ENCODE assay signal across 8 mouse cellular contexts in the genomic region with DNA sequence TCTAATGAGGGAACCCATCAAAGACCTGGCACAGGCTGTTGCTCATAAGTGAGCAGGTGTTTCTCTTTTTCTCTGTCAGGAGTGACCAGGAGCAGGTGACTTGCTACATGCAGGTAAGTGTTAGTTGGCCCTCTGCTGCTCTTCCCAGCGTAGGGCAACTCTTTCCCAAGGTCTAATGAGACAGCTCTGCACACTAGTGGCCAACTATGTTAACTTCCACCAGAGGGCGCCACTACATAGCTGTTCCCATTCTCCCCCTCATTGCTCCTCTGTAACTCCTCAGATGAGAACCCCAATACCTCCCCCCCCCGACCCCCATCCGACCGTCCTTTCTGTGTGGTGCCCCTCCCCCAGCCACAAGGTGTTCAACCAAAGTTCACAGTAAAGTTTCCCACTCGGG. TPM values are rescaled to one million over a fixed set of nuclear protein-coding genes. Genes with fewer than 3 reads are reported as not detected.
DNase-seq lines count a peak whose midpoint lies in the region; ATAC-seq and TF ChIP-seq lines count a peak whose summit lies in the region.

No protein-coding gene starts in this region.

- no peak overlapping the region for H3K27ac ChIP-seq in layer of hippocampus, adult 2 months
- no peak overlapping the region for H3K27ac ChIP-seq in midbrain, embryonic 11.5 days (ENCODE audit: low read depth, low read length)

- H3K4me3 ChIP-seq in layer of hippocampus, adult 2 months: no peak overlapping the region
- no peak overlapping the region for H3K4me3 ChIP-seq in midbrain, embryonic 11.5 days (ENCODE audit: low read depth, low read length)

- H3K27me3 ChIP-seq in midbrain, embryonic 11.5 days (ENCODE audit: control insufficient read depth, insufficient read depth, low read length): peaks cover 21% of the 10 kb centered on the region

- peak; percentile 60 to 84 for DNase-seq in layer of hippocampus, adult 2 months (ENCODE audit: low spot score in 2 of 2)
- DNase-seq in layer of hippocampus, adult 9-10 months (ENCODE audit: low spot score): no peak
- DNase-seq in MEL-GATA-1-ER (ENCODE audit: extremely low read depth, low read depth): peak; percentile 30
- peak; percentile 40 for DNase-seq in c-Kit-positive CD71-negative TER-119-negative erythroid progenitor cells, embryonic 14.5 days (ENCODE audit: low read depth)
- DNase-seq in forelimb bud, embryonic 11.5 days (ENCODE audit: low read depth, low spot score): peak; percentile 51
- peak; percentile 70 to 74 for DNase-seq in left cerebral cortex, adult 18-20 months (ENCODE audit: low spot score in 2 of 2)
- DNase-seq in midbrain, embryonic 11.5 days (ENCODE audit: low spot score, missing footprints): peak; percentile 92
- peak; percentile 35 for DNase-seq in thymus, postnatal 36 days

- H3K36me3 ChIP-seq in midbrain, embryonic 11.5 days (ENCODE audit: control insufficient read depth, insufficient read depth, low read length): no peaks in the 10 kb centered on the region

- peak; percentile 86 for TF ChIP-seq CTCF in layer of hippocampus, adult 2 months (conservative IDR thresholded peaks at IDR 0.05)

- ATAC-seq in midbrain, embryonic 11.5 days (ENCODE audit: low FRiP score): peak; percentile 71

- no peak overlapping the region for H3K9ac ChIP-seq in midbrain, embryonic 11.5 days (ENCODE audit: low read length)

- H3K9me3 ChIP-seq in midbrain, embryonic 11.5 days (ENCODE audit: control insufficient read depth, low read length): no peaks in the 10 kb centered on the region

- H3K4me1 ChIP-seq in midbrain, embryonic 11.5 days (ENCODE audit: control insufficient read depth, insufficient read depth, low read length): peaks cover under 1% of the 10 kb centered on the region

- WGBS in midbrain, embryonic 11.5 days: 15% methylated on average over 6 of the region's 6 CpGs

- H3K4me2 ChIP-seq in midbrain, embryonic 11.5 days: no peak overlapping the region

RNA-seq across cellular contexts. Expression of a gene that starts 4.7 kb away (rescaled TPM):
- total RNA-seq in layer of hippocampus, adult 2 months (2021): 1 to 10 TPM; 1.1 to 1.2 TPM
- total RNA-seq in left cerebral cortex, adult 18-20 months (2021): 1 to 10 TPM; 1.6 to 2.3 TPM
- 0.41 and 0.75 TPM in 2 replicates for polyA plus RNA-seq in midbrain, embryonic 11.5 days (2014; fragmentation: Nextera tagmentation; extraction: Ambion mirVana)

RNA-seq across cellular contexts. Expression of a gene that starts 47.2 kb away (rescaled TPM):
- under 1 TPM; 0.12 to 0.23 TPM for total RNA-seq in layer of hippocampus, adult 2 months (2021)
- total RNA-seq in left cerebral cortex, adult 18-20 months (2021): under 1 TPM in 1 of 2 experiments, not detected in 1; 0.12 TPM
- 14.8 and 16.0 TPM in 2 replicates for polyA plus RNA-seq in midbrain, embryonic 11.5 days (2014; fragmentation: Nextera tagmentation; extraction: Ambion mirVana)
